Mouse (Mus musculus) kidney, embryonic 15.5 days (tissue): ENCODE data around the gene Tub. TPM values are rescaled to one million over a fixed set of nuclear protein-coding genes. Genes with fewer than 3 reads are reported as not detected.

Experiments
- ATAC-seq: fragments of 200-750 bp; cut with Nextera tagmentation; replicated peaks from 2 replicates; pipeline ENCODE4 v1.8.0; 2017; ENCODE audit warnings: moderate TSS enrichment; ENCODE audit not compliant: low FRiP score
- H3K27ac ChIP-seq: fragments of 300-500 bp; sonication (generic); 2 replicates; pipeline ENCODE4 v1.5.1; 2015; ENCODE audit warnings: mild to moderate bottlenecking, inconsistent platforms
- H3K27me3 ChIP-seq: fragments of 300-500 bp; sonication (generic); 2 replicates; pipeline ENCODE4 v1.6.1; 2015; ENCODE audit warnings: inconsistent platforms
- H3K36me3 ChIP-seq: fragments of 300-500 bp; sonication (generic); 2 replicates; pipeline ENCODE4 v1.6.1; 2015; ENCODE audit warnings: inconsistent platforms
- H3K4me1 ChIP-seq: fragments of 300-500 bp; sonication (generic); 2 replicates; pipeline ENCODE4 v1.6.1; 2015; ENCODE audit warnings: inconsistent platforms
- H3K4me2 ChIP-seq: fragments of 300-500 bp; sonication (generic); 2 replicates; pipeline ENCODE4 v1.6.1; 2015; ENCODE audit warnings: moderate library complexity, mild to moderate bottlenecking, inconsistent platforms
- H3K4me3 ChIP-seq: fragments of 300-500 bp; sonication (generic); replicated peaks from 2 replicates; pipeline ENCODE4 v1.5.1; 2015; ENCODE audit warnings: mild to moderate bottlenecking, inconsistent platforms
- H3K9ac ChIP-seq: fragments of 300-500 bp; sonication (generic); 2 replicates; pipeline ENCODE4 v1.6.1; 2015; ENCODE audit warnings: mild to moderate bottlenecking, inconsistent platforms
- H3K9me3 ChIP-seq: fragments of 300-500 bp; sonication (generic); replicated peaks from 2 replicates; pipeline ENCODE4 v1.6.1; 2016; ENCODE audit warnings: inconsistent platforms
- WGBS: fragments of 180-500 bp; shearing (Covaris S2); methylation state at CpG from one replicate; pipeline ENCODE4 v1.1.7; 2015; ENCODE audit warnings: mixed read lengths; 5-methylcytosine and 5-hydroxymethylcytosine counted together
- polyA plus RNA-seq: library from polyadenylated mRNA; unstranded; fragments of >200 nt; fragmentation: Nextera tagmentation; extraction: Ambion mirVana; gene quantifications from 2 replicates; pipeline ENCODE4 v1.2.1, GENCODE M21; 2015

Tub gene
- polyA plus RNA-seq, 1 experiment from 2014 or later = 2.4 TPM

DNA sequence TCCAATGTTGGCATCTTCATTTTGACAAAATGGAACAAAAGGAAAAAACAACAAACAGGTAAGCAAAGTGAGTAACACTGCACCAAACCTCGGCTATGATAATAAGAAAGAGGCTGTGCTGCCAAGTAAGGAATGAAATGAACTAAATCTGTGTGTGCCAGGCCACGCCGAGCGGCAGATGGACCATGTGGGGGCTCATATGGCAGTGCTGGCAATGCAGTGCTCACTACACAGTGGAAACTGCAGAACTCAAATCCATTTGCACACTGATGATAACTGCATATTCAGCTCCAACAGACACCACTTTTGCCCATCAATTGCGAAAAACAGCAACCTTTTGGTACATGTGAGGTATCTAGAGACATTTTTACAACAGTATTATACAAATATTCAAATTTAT lies 89.3 kb downstream of the Tub start:
- H3K4me2 ChIP-seq = no peak overlapping the region
- ATAC-seq = no peak
- H3K27ac ChIP-seq = no peak overlapping the region
- H3K4me1 ChIP-seq = no peaks in the 10 kb centered on the region
- 93% methylated on average over 5 of the region's 5 CpGs for WGBS
- no peaks in the 10 kb centered on the region for H3K9me3 ChIP-seq
- H3K4me3 ChIP-seq = no peak overlapping the region
- no peaks in the 10 kb centered on the region for H3K36me3 ChIP-seq
- no peaks in the 10 kb centered on the region for H3K27me3 ChIP-seq
- no peak overlapping the region for H3K9ac ChIP-seq

DNA sequence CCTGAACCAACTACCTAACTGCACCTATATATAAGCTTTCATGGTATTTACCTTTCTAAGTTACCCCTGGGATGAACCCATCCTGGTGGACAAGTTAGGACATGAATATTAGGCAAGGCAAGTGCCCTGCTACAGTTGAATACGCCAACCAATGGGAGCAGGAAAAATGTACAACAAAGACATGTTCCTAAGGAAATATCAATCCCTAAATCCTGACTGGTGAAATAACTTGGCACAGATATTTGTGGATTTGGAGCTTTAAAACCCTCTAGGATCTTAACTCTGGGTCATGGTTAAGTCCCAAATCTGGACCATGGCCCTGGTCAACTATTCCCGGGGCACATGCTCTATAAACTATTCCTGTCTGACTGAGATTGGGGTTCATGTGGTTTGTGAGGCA lies 95.7 kb downstream of the Tub start:
- WGBS = 96% methylated on average over 2 of the region's 2 CpGs
- H3K27me3 ChIP-seq = no peaks in the 10 kb centered on the region

DNA sequence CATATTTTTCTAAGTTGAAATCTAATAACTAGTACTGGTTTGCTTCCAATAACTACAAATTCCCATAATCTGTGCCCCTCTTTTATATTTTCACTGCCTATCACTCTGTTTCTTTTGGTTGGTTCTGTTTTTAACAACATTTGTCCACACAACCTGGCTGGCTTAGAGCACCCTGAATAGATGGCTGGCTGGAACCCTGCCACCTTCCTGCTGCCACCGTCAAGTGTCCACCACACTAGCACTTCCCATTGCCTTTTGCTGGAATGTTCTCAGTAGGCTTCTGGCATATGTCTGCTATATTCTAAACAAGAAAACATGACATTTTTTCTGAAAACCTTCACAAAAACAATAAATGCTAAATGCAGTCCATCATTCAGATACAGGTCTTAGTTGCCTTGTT lies 100.7 kb downstream of the Tub start:
- Histone ChIP-seq H3K9ac (no peak overlapping the region), H3K4me1 (no peaks in the 10 kb centered on the region), H3K9me3 (no peaks in the 10 kb centered on the region), H3K4me2 (no peak overlapping the region), H3K27me3 (no peaks in the 10 kb centered on the region), H3K4me3 (no peak overlapping the region), H3K36me3 (no peaks in the 10 kb centered on the region), H3K27ac (no peak overlapping the region)
- no peak for ATAC-seq
- WGBS = 78% methylated on average over 1 of the region's 1 CpGs

More for the DNA sequence above, 95.7 kb downstream of the Tub start:
- Histone ChIP-seq H3K9ac (no peak overlapping the region), H3K36me3 (no peaks in the 10 kb centered on the region), H3K9me3 (no peaks in the 10 kb centered on the region), H3K27ac (no peak overlapping the region), H3K4me3 (no peak overlapping the region), H3K4me1 (no peaks in the 10 kb centered on the region), H3K4me2 (no peak overlapping the region)
- no peak for ATAC-seq

DNA sequence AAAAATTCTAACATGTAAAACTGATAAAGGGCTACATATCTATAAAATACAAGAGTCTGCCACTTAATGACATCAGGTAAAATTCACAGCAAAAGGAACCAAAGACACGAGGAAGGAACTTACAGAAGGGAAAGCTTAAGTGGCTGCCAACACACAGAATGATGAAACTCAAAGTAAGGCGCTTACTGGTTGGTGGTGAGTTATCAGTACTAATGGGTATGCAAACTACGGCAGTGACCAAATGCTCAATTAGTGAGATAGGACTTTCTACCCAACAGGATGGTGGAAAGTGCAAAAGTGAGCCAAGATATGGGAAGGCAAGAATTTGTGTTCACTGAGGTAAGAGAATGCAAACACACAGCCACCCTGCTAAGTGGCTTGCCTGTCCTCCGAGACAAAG lies 109.4 kb downstream of the Tub start:
- no peaks in the 10 kb centered on the region for H3K27me3 ChIP-seq

DNA sequence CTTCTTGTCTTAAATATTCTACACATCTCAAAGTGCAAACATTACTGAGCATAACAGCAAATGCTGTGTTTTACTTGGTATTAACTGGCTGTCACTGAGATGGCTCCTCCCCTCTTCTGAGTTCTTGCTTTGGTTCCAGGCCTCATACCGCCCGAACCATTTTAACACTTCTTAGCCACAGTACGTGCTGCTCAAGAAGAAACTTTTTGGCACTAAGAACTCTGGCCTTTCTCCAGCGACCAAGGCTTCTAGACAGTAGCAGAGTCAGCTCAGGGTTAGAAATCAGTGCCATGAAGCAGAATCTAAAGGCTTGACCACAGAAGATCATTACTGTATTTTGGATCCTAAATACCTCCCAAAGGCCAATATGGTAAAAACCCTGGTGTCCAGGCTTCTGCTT lies 119.5 kb downstream of the Tub start:
- WGBS = 80% methylated on average over 4 of the region's 4 CpGs

More for the DNA sequence above, 109.4 kb downstream of the Tub start:
- Histone ChIP-seq H3K9me3 (no peaks in the 10 kb centered on the region), H3K36me3 (no peaks in the 10 kb centered on the region), H3K9ac (no peak overlapping the region), H3K4me1 (no peaks in the 10 kb centered on the region), H3K4me3 (no peak overlapping the region), H3K27ac (no peak overlapping the region), H3K4me2 (no peak overlapping the region)
- no peak for ATAC-seq
- 86% methylated on average over 4 of the region's 4 CpGs for WGBS

DNA sequence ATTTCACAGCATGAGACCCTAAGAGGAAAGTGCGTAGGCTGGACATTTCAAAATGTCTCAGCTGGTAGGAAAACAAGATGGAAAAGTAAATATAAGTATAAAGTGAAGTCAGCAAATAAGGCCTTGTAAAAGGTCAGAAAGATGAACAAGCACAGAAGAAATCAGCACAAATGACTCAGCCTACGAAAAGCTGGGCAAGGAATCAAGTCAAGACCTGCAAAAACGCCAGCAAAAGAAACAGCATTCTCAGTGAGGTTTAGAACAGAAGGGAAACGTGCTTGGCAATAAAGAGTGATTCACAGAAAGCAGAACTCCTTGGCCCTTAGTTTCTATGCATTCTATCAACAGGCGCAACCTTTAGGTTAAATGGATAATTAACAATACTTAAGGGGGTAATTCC lies 122.2 kb downstream of the Tub start:
- H3K36me3 ChIP-seq = no peaks in the 10 kb centered on the region
- H3K9me3 ChIP-seq = no peaks in the 10 kb centered on the region
- whole genome bisulfite sequencing = 70% methylated on average over 5 of the region's 5 CpGs
- no peaks in the 10 kb centered on the region for H3K4me1 ChIP-seq
- H3K27ac ChIP-seq = no peak overlapping the region
- no peak for ATAC-seq
- H3K4me2 ChIP-seq = no peak overlapping the region
- H3K4me3 ChIP-seq = no peak overlapping the region
- H3K27me3 ChIP-seq = no peaks in the 10 kb centered on the region
- no peak overlapping the region for H3K9ac ChIP-seq

More for the DNA sequence above, 119.5 kb downstream of the Tub start:
- no peak overlapping the region for H3K4me2 ChIP-seq
- no peak overlapping the region for H3K4me3 ChIP-seq
- H3K27me3 ChIP-seq = no peaks in the 10 kb centered on the region
- no peak overlapping the region for H3K27ac ChIP-seq
- H3K4me1 ChIP-seq = no peaks in the 10 kb centered on the region
- H3K36me3 ChIP-seq = no peaks in the 10 kb centered on the region
- no peak for ATAC-seq
- no peaks in the 10 kb centered on the region for H3K9me3 ChIP-seq
- H3K9ac ChIP-seq = no peak overlapping the region

DNA sequence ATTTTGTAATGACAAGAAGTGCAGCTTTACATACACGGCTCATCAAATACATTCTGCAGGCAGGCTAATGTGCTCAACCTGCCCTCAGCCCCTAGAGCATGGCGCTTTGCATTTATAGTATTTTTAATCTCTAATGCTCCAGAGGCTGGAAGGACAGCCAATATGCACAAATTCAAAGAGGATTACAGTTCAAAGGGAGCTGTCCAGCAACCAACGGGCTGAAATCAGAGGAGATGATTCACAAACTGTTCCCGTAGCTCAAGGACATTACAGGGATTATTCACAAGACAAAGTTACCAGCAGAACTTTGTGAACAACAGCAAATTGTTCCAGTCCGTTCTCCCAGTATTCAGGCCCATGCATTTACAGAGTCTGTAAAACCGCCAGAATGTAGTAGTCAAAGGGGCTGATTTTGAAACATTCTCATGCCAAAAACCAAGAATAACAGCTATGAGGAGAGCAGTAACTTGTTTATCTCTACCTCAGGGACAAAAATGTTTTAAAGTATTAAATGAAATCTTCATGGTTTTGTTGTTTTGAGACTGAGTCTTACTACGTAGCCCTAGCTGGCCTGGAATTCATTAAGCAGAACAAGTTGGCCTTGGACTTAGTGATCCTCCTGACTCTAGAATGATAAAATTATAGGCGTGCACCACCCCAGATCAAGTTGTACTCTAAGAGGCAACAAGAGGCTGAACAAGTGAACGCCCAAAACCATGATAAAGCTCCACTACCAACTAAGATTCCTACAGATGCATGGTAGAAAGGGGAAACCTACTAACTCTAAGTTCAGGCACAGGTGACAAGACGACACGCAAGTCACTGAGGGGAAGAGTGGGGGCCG lies 132.4 kb downstream of the Tub start:
- H3K36me3 ChIP-seq = no peaks in the 10 kb centered on the region
- H3K9me3 ChIP-seq = no peaks in the 10 kb centered on the region
- H3K4me2 ChIP-seq = peak overlapping the region; percentile 72
- peaks cover 9% of the 10 kb centered on the region for H3K4me1 ChIP-seq
- no peak overlapping the region for H3K27ac ChIP-seq
- 24% methylated on average over 12 of the region's 12 CpGs for WGBS
- peak overlapping the region; percentile 50 for H3K4me3 ChIP-seq
- H3K9ac ChIP-seq = no peak overlapping the region
- H3K27me3 ChIP-seq = peaks cover 27% of the 10 kb centered on the region
- no peak for ATAC-seq

DNA sequence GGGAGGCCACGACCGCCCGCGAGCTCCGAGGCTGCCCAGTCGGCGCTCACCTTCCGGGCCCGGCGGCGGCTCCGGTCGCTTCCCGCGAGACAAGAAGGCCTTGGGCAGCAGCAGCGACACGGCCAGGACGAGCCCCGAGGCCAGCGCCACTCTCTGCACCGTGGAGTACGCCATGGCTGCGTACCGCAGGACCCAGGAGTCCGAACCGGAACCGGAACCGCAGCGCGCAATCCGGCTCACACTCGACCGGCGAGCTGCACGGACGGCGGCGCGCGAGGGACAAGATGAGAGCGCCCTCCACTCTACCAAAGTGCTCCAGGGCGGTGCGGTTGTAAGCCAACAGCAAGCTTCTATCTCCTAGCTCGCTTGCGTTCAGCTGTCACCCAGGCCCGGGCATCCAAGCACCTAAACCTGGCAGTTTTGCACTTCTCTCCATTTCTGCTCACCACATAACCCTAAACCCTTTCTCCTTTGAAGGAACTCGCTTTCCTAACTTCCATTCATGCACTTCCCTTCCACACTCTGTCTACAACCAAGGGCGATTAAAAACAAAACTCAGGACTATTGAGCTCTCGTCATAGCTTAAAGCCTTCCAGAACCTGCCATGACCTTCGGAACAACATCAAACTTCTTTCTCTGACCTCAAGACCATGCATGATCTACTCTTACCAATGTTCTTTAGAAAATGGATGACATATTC lies 133.1 kb downstream of the Tub start, which contains the start of gene Ric3:
Ric3 (minus strand) TSS at position 219 of the 700 bp plus-strand sequence.
- no peak within 1 kb of the TSS for H3K9ac ChIP-seq
- H3K27ac ChIP-seq = no peak within 1 kb of the TSS
- H3K4me1 ChIP-seq = peaks cover 9% of the 10 kb centered on the region
- no peak for ATAC-seq
- peak within 1 kb of the TSS; percentile 50 for H3K4me3 ChIP-seq
- H3K36me3 ChIP-seq = no peaks in the 10 kb centered on the region
- H3K9me3 ChIP-seq = no peaks in the 10 kb centered on the region
- peak within 1 kb of the TSS; percentile 72 for H3K4me2 ChIP-seq
- H3K27me3 ChIP-seq = peaks cover 27% of the 10 kb centered on the region
- WGBS = 5% methylated on average over 50 of the region's 50 CpGs

DNA sequence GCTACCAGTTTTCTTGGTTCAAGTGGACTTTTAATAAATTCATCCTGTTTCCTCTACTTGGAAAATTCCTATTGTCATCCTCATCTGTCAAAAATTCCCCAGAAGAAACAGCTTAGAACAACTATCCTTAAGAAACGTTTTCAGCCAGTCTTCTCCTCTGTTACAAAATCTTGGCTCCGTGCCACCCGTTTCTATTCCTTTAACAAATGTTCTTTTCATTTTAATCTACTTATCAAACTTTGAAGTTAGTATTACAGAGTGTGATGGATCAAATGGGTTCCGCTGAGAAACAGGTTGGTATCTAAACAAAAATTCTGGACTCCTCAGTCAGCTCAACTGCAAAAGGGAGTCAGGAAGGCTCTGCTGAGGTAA lies 133.7 kb downstream of the Tub start:
- Histone ChIP-seq H3K4me3 (no peak overlapping the region), H3K27ac (no peak overlapping the region), H3K9ac (no peak overlapping the region), H3K4me2 (no peak overlapping the region), H3K4me1 (peaks cover 9% of the 10 kb centered on the region), H3K27me3 (peaks cover 27% of the 10 kb centered on the region), H3K36me3 (no peaks in the 10 kb centered on the region), H3K9me3 (no peaks in the 10 kb centered on the region)
- WGBS = 79% methylated on average over 4 of the region's 4 CpGs
- no peak for ATAC-seq

Other genes with a start within 250 kb of the Tub start
- gene Olfr512, start 237.0 kb upstream of the Tub start, polyA plus RNA-seq = not detected in 2 replicates
- gene Olfr513, start 199.4 kb upstream of the Tub start, polyA plus RNA-seq = not detected in 2 replicates
- not detected in 2 replicates for gene Olfr514, start 124.3 kb upstream of the Tub start, polyA plus RNA-seq
- gene Olfr516, start 99.8 kb upstream of the Tub start, polyA plus RNA-seq = not detected in 2 replicates
- not detected in 2 replicates for gene Olfr517, start 78.0 kb upstream of the Tub start, polyA plus RNA-seq
- gene Olfr518, start 65.3 kb upstream of the Tub start, polyA plus RNA-seq = not detected in 2 replicates
- not detected in 2 replicates for gene Olfr519, start 55.9 kb upstream of the Tub start, polyA plus RNA-seq
- gene Nlrp10, start 20.2 kb upstream of the Tub start, polyA plus RNA-seq = 0.06 TPM in 1 of 2 replicates, not detected in the other
- gene Eif3f, start 15.9 kb upstream of the Tub start, polyA plus RNA-seq = 83.1 and 86.6 TPM in 2 replicates
- 1.7 and 2.1 TPM in 2 replicates for gene Ric3, start 133.0 kb downstream of the Tub start, polyA plus RNA-seq
- gene Lmo1, start 224.9 kb downstream of the Tub start, polyA plus RNA-seq = 8.9 and 9.0 TPM in 2 replicates